Mouse (Mus musculus) hindbrain, embryonic 14.5 days (tissue): ENCODE measurements around the gene Tex14. TPM values are rescaled to one million over a fixed set of nuclear protein-coding genes. Genes with fewer than 3 reads are reported as not detected.
"Not testable (repeated sequence)": the region's sequence is repeated elsewhere in the genome, so short reads cannot be mapped to it uniquely, and the experiment has no call there.

ENCODE experiments used
- ATAC-seq: fragments of 200-750 bp; cut with Nextera tagmentation; 2 replicates; pipeline ENCODE4 v1.8.0; 2017; ENCODE audit warnings: moderate number of reproducible peaks, mild to moderate bottlenecking, moderate TSS enrichment, moderate library complexity; ENCODE audit not compliant: low FRiP score
- DNase-seq: peaks from one replicate; pipeline ENCODE4 v3.0.0-alpha.2; 2015; ENCODE audit warnings: low spot score
- H3K27ac ChIP-seq: fragments of 300-500 bp; sonication (generic); 2 replicates; pipeline ENCODE4 v1.5.1; 2014; ENCODE audit warnings: mild to moderate bottlenecking, moderate library complexity
- H3K27me3 ChIP-seq: fragments of 300-500 bp; sonication (generic); 2 replicates; pipeline ENCODE4 v1.6.1; 2014; ENCODE audit warnings: mild to moderate bottlenecking, low read length, mixed read lengths; ENCODE audit not compliant: control insufficient read depth, insufficient read depth
- H3K36me3 ChIP-seq: fragments of 300-500 bp; sonication (generic); replicated peaks from 2 replicates; pipeline ENCODE4 v1.6.1; 2014; ENCODE audit not compliant: control insufficient read depth, insufficient read depth
- H3K4me1 ChIP-seq: fragments of 300-500 bp; sonication (generic); replicated peaks from 2 replicates; pipeline ENCODE4 v1.6.1; 2014; ENCODE audit warnings: antibody characterized with exemption, low read length, mixed read lengths; ENCODE audit not compliant: control insufficient read depth, insufficient read depth
- H3K4me2 ChIP-seq: fragments of 300-500 bp; sonication (generic); replicated peaks from 2 replicates; pipeline ENCODE4 v1.6.1; 2014; ENCODE audit warnings: mild to moderate bottlenecking, moderate library complexity
- H3K4me3 ChIP-seq: fragments of 300-500 bp; sonication (generic); replicated peaks from 2 replicates; pipeline ENCODE4 v1.5.1; 2014; ENCODE audit warnings: mild to moderate bottlenecking, low read length
- H3K9ac ChIP-seq: fragments of 300-500 bp; sonication (generic); 2 replicates; pipeline ENCODE4 v1.6.1; 2014
- H3K9me3 ChIP-seq: fragments of 300-500 bp; sonication (generic); 2 replicates; pipeline ENCODE4 v1.6.1; 2016; ENCODE audit warnings: low read length; ENCODE audit not compliant: control insufficient read depth
- WGBS: fragments of 180-500 bp; shearing (Covaris S2); extraction: QIAGEN DNeasy Blood & Tissue Kit; methylation state at CpG from one replicate; pipeline ENCODE4 v1.1.7; 2014; 5-methylcytosine and 5-hydroxymethylcytosine counted together
- polyA plus RNA-seq: library from polyadenylated mRNA; unstranded; fragments of >200 nt; fragmentation: Nextera tagmentation; extraction: Ambion mirVana; gene quantifications from 2 replicates; pipeline ENCODE4 v1.2.1, GENCODE M21; 2014

Tex14 gene
- polyA plus RNA-seq, 1 experiment from 2014 or later, result 0.72 TPM

DNA sequence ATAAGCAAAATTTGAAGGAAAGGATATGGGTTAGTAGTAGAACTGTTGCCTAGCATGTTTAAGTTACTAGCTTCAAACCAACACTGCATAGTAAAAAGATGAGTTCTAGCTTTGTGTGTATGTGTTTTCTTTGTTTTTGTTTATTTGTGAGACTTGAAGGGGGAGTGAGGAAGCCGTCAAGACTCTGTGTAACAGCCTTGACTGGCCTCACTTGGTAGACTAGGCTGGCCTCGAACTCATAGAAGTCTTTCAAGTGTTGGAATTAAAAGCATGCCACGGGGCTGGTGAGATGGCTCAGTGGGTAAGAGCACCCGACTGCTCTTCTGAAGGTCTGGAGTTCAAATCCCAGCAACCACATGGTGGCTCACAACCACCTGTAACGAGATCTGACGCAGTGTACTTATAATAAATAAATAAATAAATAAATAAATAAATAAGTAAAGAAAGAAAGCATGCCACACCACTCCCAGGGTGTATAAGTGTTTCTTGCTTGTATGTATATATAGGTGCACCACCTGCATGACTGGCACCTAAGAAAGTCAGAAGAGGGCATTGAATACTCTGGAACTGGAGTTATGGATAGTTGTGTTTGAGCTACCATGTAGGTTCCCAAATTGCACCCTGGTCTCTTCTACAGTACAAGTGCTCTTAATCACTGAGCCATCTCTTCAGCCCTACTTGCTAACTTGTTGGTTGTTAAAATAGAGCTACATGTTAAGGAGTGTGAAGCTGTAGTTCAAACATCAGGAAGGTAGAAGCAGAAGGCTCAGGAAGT is 18.9 kb downstream of the Tex14 start:
- no peak for DNase-seq
- WGBS, result 55% methylated on average over 6 of the region's 6 CpGs

DNA sequence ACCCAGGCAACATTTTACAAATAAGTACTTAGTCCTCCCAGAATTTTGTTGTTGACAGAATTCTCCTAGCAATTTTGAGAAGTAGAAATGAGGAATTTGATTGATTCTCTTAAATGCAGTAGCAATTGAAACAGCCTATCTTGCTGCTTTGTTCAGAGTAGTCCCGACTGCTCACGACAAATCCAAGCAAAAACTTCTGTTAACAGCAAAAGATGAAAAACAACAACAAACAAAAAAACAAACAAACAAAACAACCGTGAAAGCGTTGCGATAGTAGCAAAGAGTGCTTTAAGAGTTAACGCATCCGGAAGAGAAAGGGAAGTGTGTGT is 21.2 kb downstream of the Tex14 start:
- Histone ChIP-seq H3K27me3 (no peaks in the 10 kb centered on the region), H3K36me3 (no peaks in the 10 kb centered on the region), H3K4me1 (no peaks in the 10 kb centered on the region; the same call in 1 of the 2 replicates), H3K27ac (peak overlapping the region; percentile 82), H3K4me2 (peak overlapping the region; percentile 56), H3K9ac (peak overlapping the region; percentile 59), H3K4me3 (peak overlapping the region; percentile 25), H3K9me3 (no peaks in the 10 kb centered on the region)
- DNase-seq (peak; percentile 25), ATAC-seq (no peak)
- under 1% methylated on average over 7 of the region's 7 CpGs for WGBS

More for the DNA sequence above, 18.9 kb downstream of the Tex14 start:
- peak overlapping the region; percentile 88 for H3K27ac ChIP-seq
- no peak overlapping the region for H3K4me3 ChIP-seq
- no peaks in the 10 kb centered on the region for H3K27me3 ChIP-seq
- H3K4me2 ChIP-seq, result peak overlapping the region; percentile 25; the same call in 1 of the 2 replicates
- H3K36me3 ChIP-seq, result no peaks in the 10 kb centered on the region
- H3K9ac ChIP-seq, result peak overlapping the region; percentile 32; the same call in 1 of the 2 replicates
- H3K9me3 ChIP-seq, result no peaks in the 10 kb centered on the region
- no peaks in the 10 kb centered on the region; the same call in 1 of the 2 replicates for H3K4me1 ChIP-seq
- ATAC-seq, result no peak

DNA sequence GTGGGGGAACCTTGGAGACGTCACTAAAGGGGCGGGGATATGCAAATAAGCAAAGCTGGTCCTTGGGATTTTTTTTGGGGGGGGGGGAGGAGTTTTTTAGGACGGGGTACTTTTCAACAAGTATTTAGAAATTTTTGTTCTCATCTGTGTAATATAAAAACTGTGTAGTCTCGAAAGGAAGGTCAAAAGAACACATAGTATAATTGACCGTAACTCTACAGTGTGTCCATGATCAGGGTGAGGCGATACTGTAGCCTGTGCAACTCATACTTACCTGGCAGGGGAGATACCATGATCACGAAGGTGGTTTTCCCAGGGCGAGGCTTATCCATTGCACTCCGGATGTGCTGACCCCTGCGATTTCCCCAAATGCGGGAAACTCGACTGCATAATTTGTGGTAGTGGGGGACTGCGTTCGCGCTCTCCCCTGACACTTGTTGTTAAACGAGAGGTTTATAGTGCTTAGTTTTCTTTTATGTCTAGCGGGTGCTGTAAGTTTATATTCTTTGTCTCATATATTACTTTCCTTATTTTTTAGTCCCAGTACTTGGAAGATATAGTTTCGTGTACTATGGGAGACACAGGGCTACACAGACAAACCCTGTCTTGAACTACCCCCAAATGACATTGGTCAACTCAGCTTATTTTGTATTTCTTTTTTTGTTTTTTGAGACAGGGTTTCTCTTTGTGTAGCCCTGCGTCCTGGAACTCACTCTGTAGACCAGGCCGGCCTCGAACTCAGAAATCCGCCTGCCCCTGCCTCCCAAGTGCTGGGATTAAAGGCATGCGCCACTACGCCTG is 21.8 kb downstream of the Tex14 start:
- WGBS, result under 1% methylated on average over 24 of the region's 24 CpGs
- peak overlapping the region; percentile 56 for H3K4me2 ChIP-seq
- not testable (repeated sequence) for H3K27me3 ChIP-seq, H3K9me3 ChIP-seq, H3K4me1 ChIP-seq, H3K36me3 ChIP-seq
- H3K4me3 ChIP-seq, result peak overlapping the region; percentile 25
- H3K27ac ChIP-seq, result peak overlapping the region; percentile 82
- DNase-seq (peak; percentile 93), ATAC-seq (peak; percentile 92)
- H3K9ac ChIP-seq, result peak overlapping the region; percentile 59

DNA sequence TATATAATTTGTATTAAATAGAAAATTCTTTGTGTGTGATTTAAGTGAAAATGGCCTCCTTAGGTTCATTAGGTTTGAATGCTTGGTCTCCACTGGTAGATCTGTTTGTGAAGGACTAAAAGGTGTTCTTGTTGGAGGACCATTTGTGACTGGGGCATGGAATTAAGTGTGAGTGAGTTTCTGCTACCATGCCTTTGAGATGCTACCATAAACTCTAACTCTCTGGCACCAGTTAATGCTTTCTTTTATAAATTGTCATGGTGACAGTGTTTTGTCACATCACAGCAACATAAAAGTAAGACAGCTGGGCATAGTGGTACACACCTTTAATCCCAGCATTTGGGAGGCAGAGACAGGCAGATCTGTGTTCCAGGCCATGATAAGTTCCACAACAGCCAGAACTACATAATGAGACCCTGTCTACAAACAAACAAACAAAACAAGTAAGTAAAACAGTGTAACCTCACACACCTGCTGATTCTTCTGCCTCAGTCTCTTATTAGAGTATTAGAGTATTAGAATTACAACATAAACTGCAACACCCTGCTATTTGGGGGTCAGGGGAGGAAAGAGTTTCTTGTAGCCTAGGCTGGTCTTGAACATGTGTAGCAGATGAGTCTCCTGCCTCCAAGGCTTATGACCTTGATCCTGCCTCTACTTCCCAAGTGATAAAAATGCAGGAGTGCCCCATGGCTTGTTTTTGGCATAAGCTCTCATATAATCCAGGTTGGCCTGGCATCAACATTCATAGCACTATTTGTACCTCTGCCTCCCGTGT is 22.6 kb downstream of the Tex14 start:
- Histone ChIP-seq H3K27me3 (no peaks in the 10 kb centered on the region), H3K4me1 (no peaks in the 10 kb centered on the region), H3K4me3 (no peak overlapping the region), H3K9ac (no peak overlapping the region), H3K27ac (peak overlapping the region; percentile 65), H3K36me3 (no peaks in the 10 kb centered on the region), H3K4me2 (no peak overlapping the region), H3K9me3 (no peaks in the 10 kb centered on the region)
- ATAC-seq (no peak), DNase-seq (no peak)
- WGBS, result 71% methylated on average over 1 of the region's 1 CpGs

DNA sequence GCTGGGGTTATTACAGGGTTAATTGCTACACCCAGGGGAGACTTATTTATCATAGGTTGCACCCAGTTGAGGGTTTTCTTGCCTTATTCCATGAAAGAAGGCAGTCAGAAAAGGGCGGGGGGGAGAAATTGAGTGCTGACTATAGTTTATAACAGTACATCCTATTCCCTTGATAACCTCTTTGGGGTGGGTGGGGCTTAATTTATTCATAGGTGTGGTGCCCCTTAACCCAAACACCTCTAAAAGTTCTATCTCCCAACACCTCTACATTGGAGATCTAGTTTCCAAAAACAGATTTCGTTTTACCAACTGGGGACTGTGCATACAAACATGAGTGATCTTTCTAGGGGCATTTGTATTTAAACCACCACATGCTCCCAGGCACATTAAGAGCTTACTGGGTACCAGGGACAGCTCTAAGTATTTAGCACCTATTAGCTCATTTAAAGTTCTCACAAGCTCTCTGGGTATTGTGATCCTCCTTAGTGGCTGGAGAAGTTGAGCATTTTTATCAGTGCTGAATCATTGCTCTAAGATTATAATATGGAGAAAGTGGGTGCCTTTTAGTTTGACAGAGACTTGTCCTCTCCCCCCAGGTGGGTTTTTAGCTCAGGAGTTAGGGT is 23.3 kb downstream of the Tex14 start:
- Histone ChIP-seq H3K9ac (no peak overlapping the region), H3K4me2 (no peak overlapping the region), H3K36me3 (no peaks in the 10 kb centered on the region), H3K4me1 (no peaks in the 10 kb centered on the region), H3K4me3 (no peak overlapping the region), H3K27me3 (no peaks in the 10 kb centered on the region), H3K27ac (no peak overlapping the region), H3K9me3 (no peaks in the 10 kb centered on the region)
- DNase-seq (no peak), ATAC-seq (no peak)
- WGBS, result 73% methylated on average over 2 of the region's 2 CpGs

- H3K4me2 ChIP-seq, result no peak overlapping the region
- no peak overlapping the region for H3K4me3 ChIP-seq
- no peaks in the 10 kb centered on the region for H3K9me3 ChIP-seq
- no peaks in the 10 kb centered on the region for H3K4me1 ChIP-seq
- H3K27ac ChIP-seq, result no peak overlapping the region
- 87% methylated on average over 4 of the region's 4 CpGs for WGBS
- no peaks in the 10 kb centered on the region for H3K36me3 ChIP-seq
- DNase-seq (no peak), ATAC-seq (no peak)
- H3K27me3 ChIP-seq, result no peaks in the 10 kb centered on the region
- H3K9ac ChIP-seq, result no peak overlapping the region
Observed at GRCm38 (mm10) chr11:87429363-87429762, 24.5 kb downstream of the Tex14 start.

DNA sequence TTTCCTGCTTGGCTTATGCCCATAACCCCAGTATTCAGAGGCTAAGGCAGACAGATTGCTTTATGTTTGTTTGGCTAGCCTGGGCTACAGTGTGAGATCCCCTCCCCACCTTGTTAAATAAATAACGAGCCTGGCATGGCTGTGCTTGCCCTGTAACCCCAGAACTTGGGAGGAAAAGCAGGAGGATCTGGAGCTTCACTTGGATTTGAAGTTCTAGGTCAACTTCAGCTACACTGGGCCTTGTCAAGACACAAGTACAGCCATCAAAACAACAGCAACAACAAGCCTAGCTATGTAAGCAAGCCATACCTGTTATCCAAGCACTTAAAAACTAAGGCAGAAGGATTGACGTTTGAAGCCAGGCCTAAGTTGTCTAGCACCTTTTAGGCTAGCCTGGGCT is 25.5 kb downstream of the Tex14 start:
- Histone ChIP-seq H3K9me3 (no peaks in the 10 kb centered on the region), H3K4me1 (no peaks in the 10 kb centered on the region), H3K4me3 (no peak overlapping the region), H3K27ac (no peak overlapping the region), H3K4me2 (no peak overlapping the region), H3K36me3 (no peaks in the 10 kb centered on the region), H3K9ac (no peak overlapping the region), H3K27me3 (no peaks in the 10 kb centered on the region)
- WGBS, result 85% methylated on average over 2 of the region's 2 CpGs
- no peak for ATAC-seq
- DNase-seq, result no peak

DNA sequence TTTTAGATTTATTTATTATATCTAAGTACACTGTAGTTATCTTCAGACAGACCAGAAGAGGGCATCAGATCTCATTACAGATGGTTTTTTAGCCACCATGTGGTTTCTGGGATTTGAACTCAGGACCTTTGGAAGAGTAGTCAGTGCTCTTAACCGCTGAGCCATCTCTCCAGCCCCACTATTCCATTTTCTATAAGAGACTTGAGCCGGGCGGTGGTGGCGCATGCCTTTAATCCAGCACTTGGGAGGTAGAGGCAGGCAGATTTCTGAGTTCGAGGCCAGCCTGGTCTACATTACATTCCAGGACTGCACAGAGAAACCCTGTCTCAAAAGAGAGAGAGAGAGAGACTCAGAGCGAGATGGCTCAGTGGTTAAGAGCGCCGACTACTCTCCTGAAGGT is 26.9 kb downstream of the Tex14 start:
- H3K4me1 ChIP-seq, H3K27ac ChIP-seq, DNase-seq, H3K4me2 ChIP-seq, H3K4me3 ChIP-seq, H3K9ac ChIP-seq, H3K36me3 ChIP-seq, ATAC-seq, H3K27me3 ChIP-seq, H3K9me3 ChIP-seq: not testable (repeated sequence)
- WGBS, result 90% methylated on average over 8 of the region's 8 CpGs

DNA sequence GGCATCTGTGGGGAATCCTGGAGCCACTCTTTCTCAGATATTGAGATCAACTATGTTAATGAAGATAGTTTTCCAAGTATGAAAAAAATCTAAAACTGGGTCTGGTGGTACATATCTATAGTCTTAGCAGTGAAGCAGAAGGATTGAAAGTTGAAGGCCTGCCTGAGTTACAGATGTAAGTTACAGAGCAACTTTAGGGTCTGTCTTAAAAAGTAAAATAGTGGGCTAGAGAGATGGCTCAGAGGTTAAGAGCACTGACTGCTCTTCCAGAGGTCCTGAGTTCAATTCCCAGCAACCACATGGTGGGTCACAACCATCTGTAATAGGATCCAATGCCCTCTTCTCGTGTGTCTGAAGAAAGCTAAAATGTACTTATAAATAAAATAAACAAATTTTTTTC is 27.6 kb downstream of the Tex14 start:
- ATAC-seq (no peak), DNase-seq (no peak)
- no peak overlapping the region for H3K4me3 ChIP-seq
- H3K4me1 ChIP-seq, result no peaks in the 10 kb centered on the region
- no peak overlapping the region for H3K27ac ChIP-seq
- H3K9me3 ChIP-seq, result no peaks in the 10 kb centered on the region
- no peaks in the 10 kb centered on the region for H3K36me3 ChIP-seq
- no peaks in the 10 kb centered on the region for H3K27me3 ChIP-seq
- H3K4me2 ChIP-seq, result no peak overlapping the region
- 75% methylated on average over 1 of the region's 1 CpGs for WGBS
- H3K9ac ChIP-seq, result no peak overlapping the region
